Mouse (Mus musculus) testis, postnatal 14 days (tissue): Measurements from ENCODE around the gene Krtap12-1.
"Not testable (repeated sequence)": the region's sequence is repeated elsewhere in the genome, so short reads cannot be mapped to it uniquely, and the experiment has no call there.

Experiments
- DNase-seq: peaks from one replicate; pipeline ENCODE4 v3.0.0; 2021; ENCODE audit warnings: low spot score

Gene Krtap12-1

GRCm38 (mm10) chr10:77741924-77742688 lies 21.7 kb downstream of the Krtap12-1 start, which contains the start of gene Gm18596:
TSS of gene Gm18596 (minus strand) at chr10:77742638.
- not testable (repeated sequence) for DNase-seq

GRCm38 (mm10) chr10:77750686-77751085 lies 30.3 kb downstream of the Krtap12-1 start:
- DNase-seq = not testable (repeated sequence)

GRCm38 (mm10) chr10:77751254-77751653 lies 30.9 kb downstream of the Krtap12-1 start, which contains the start of gene Gm9736:
TSS of gene Gm9736 (minus strand) at chr10:77751354.
- DNase-seq = not testable (repeated sequence)

DNA sequence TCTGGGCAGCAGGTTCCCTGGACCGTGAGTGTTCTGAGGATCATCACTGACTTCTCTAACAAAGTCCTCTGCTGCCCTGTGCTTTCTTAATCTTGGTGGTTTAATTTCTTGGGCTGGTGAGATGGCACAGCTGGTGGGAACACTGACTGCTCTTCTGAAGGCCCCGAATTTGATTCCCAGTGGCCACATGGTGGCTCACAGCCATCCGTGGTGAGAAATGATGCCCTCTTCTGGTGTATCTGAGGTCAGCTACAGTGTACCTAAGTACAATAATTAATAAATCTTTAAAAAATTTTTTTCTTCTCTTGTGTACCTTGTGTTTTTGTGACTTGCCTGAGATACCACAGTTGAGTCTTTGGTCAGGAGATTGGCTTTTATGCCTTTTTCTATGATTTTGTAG lies 31.9 kb downstream of the Krtap12-1 start:
- DNase-seq = not testable (repeated sequence)

GRCm38 (mm10) chr10:77753448-77753847 lies 33.0 kb downstream of the Krtap12-1 start:
- DNase-seq = no peak

- DNase-seq = not testable (repeated sequence)
Observed at GRCm38 (mm10) chr10:77759582-77759981, 39.2 kb downstream of the Krtap12-1 start, which contains the start of gene Gm3233. TSS of gene Gm3233 (minus strand) at chr10:77759682.

- DNase-seq = no peak
Observed at GRCm38 (mm10) chr10:77769727-77770126, 49.3 kb downstream of the Krtap12-1 start.
